9 mouse cellular contexts compared by ENCODE assay signal in the genomic region with DNA sequence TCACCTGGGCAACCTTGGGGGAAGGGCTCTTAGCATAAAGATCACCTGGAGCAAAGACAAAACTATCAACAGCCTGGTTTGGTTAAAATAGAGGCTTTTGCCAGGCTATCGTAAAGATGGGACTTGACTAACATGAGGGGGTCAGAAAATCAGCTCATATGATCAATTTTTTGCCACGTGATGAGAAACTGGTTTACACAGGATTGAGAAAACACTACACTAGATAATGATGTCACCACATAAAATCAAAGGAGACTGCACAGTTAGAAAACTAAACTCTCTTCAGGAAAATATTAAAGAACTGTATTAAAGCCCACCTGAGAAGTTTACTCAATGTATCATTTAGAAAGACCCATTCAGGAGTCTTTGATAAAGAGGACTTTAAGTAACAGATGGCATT. TPM values are rescaled to one million over a fixed set of nuclear protein-coding genes. Genes with fewer than 3 reads are reported as not detected.
A peak's percentile ranks its signal among the peaks of the same experiment; 100 is the strongest.
DNase-seq lines count a peak whose midpoint lies in the region; ATAC-seq and TF ChIP-seq lines count a peak whose summit lies in the region.
"Had no signal": no experiment of that assay in that cellular context is flagged by ENCODE, and none has a peak within 500 bp of the region (broad histone marks: within the 10 kb centered on the region; RNA-seq: fewer than 3 reads in every experiment).

No protein-coding gene starts in this region.

- peak overlapping the region; percentile 72 for H3K4me2 ChIP-seq in kidney, postnatal 0 days (ENCODE audit: low read length)
- peak overlapping the region; percentile 53 for H3K4me2 ChIP-seq in embryonic facial prominence, embryonic 12.5 days (replicated peaks)
- H3K4me2 ChIP-seq in hindbrain, postnatal 0 days (ENCODE audit: low read depth, low read length) = peak overlapping the region; percentile 69
- H3K4me2 ChIP-seq in midbrain, postnatal 0 days (ENCODE audit: low read depth, low read length, poor library complexity, severe bottlenecking) = peak overlapping the region; percentile 67

- DNase-seq in kidney, postnatal 0 days (ENCODE audit: low spot score) = no peak
- DNase-seq in kidney, adult 9 months = no peak
- DNase-seq in hindbrain, postnatal 0 days (ENCODE audit: low spot score) = no peak
- DNase-seq in midbrain, postnatal 0 days (ENCODE audit: low spot score) = no peak
- no peak for DNase-seq in layer of hippocampus, adult 9-11 months
- DNase-seq in thymus, postnatal 14 days = no peak
- no peak for DNase-seq in cerebellum, postnatal 14 days

- H3K36me3 ChIP-seq in kidney, postnatal 0 days (ENCODE audit: insufficient read depth, low read length) = no peaks in the 10 kb centered on the region; the same call in 1 of the 2 replicates
- H3K36me3 ChIP-seq in embryonic facial prominence, embryonic 12.5 days = peaks cover 7% of the 10 kb centered on the region
- H3K36me3 ChIP-seq in hindbrain, postnatal 0 days (ENCODE audit: insufficient read depth, low read length) = no peaks in the 10 kb centered on the region
- no peaks in the 10 kb centered on the region for H3K36me3 ChIP-seq in midbrain, postnatal 0 days (ENCODE audit: insufficient read depth, low read length)

- TF ChIP-seq CTCF in kidney, postnatal 0 days (IDR thresholded peaks at IDR 0.05; ENCODE audit: low read depth) = no peak
- no peak for TF ChIP-seq CTCF in hindbrain, postnatal 0 days (IDR thresholded peaks at IDR 0.05; ENCODE audit: low read depth)
- TF ChIP-seq CTCF in midbrain, postnatal 0 days (IDR thresholded peaks at IDR 0.05) = no peak

- H3K4me3 ChIP-seq in kidney, postnatal 0 days (replicated peaks; ENCODE audit: low read depth, low read length) = peak overlapping the region; percentile 97
- H3K4me3 ChIP-seq in embryonic facial prominence, embryonic 12.5 days = peak overlapping the region; percentile 89
- peak overlapping the region; percentile 58 for H3K4me3 ChIP-seq in hindbrain, postnatal 0 days (ENCODE audit: low read length)
- peak overlapping the region; percentile 60 for H3K4me3 ChIP-seq in midbrain, postnatal 0 days (ENCODE audit: low read depth, low read length)

- peaks cover 8% of the 10 kb centered on the region; the same call in 1 of the 2 replicates for H3K4me1 ChIP-seq in kidney, postnatal 0 days (replicated peaks; ENCODE audit: insufficient read depth, low read length)
- peaks cover 7% of the 10 kb centered on the region; the same call in 1 of the 2 replicates for H3K4me1 ChIP-seq in embryonic facial prominence, embryonic 12.5 days
- H3K4me1 ChIP-seq in hindbrain, postnatal 0 days (ENCODE audit: insufficient read depth, low read length) = peaks cover 8% of the 10 kb centered on the region; the same call in 1 of the 2 replicates
- no peaks in the 10 kb centered on the region; the same call in 1 of the 2 replicates for H3K4me1 ChIP-seq in midbrain, postnatal 0 days (ENCODE audit: insufficient read depth, low read length)

- H3K9me3 ChIP-seq in kidney, postnatal 0 days (replicated peaks; ENCODE audit: low read length) = no peaks in the 10 kb centered on the region
- no peaks in the 10 kb centered on the region for H3K9me3 ChIP-seq in embryonic facial prominence, embryonic 12.5 days
- no peaks in the 10 kb centered on the region for H3K9me3 ChIP-seq in hindbrain, postnatal 0 days (ENCODE audit: low read length)
- H3K9me3 ChIP-seq in midbrain, postnatal 0 days (ENCODE audit: low read length) = no peaks in the 10 kb centered on the region

- no peak for ATAC-seq in kidney, postnatal 0 days (replicated peaks; ENCODE audit: low FRiP score, low read depth)
- ATAC-seq in embryonic facial prominence, embryonic 12.5 days (ENCODE audit: insufficient number of reproducible peaks, insufficient read depth, low FRiP score, low TSS enrichment) = no peak
- no peak for ATAC-seq in hindbrain, postnatal 0 days
- ATAC-seq in midbrain, postnatal 0 days (ENCODE audit: low FRiP score) = no peak

- H3K27me3 ChIP-seq in kidney, postnatal 0 days (ENCODE audit: insufficient read depth, low read length) = no peaks in the 10 kb centered on the region
- H3K27me3 ChIP-seq in embryonic facial prominence, embryonic 12.5 days = no peaks in the 10 kb centered on the region
- no peaks in the 10 kb centered on the region for H3K27me3 ChIP-seq in hindbrain, postnatal 0 days (ENCODE audit: insufficient read depth, low read length)
- no peaks in the 10 kb centered on the region for H3K27me3 ChIP-seq in midbrain, postnatal 0 days (ENCODE audit: insufficient read depth, low read length)

- H3K9ac ChIP-seq in kidney, postnatal 0 days (ENCODE audit: low read depth, low read length) = peak overlapping the region; percentile 94; the same call in 1 of the 2 replicates
- peak overlapping the region; percentile 97; the same call in 1 of the 2 replicates for H3K9ac ChIP-seq in embryonic facial prominence, embryonic 12.5 days
- peak overlapping the region; percentile 89 for H3K9ac ChIP-seq in hindbrain, postnatal 0 days (replicated peaks; ENCODE audit: low read length)
- H3K9ac ChIP-seq in midbrain, postnatal 0 days (replicated peaks; ENCODE audit: low read length, poor library complexity, severe bottlenecking) = peak overlapping the region; percentile 75

- WGBS in kidney, postnatal 0 days = 44% methylated on average over 2 of the region's 2 CpGs
- WGBS in embryonic facial prominence, embryonic 12.5 days = 44% methylated on average over 2 of the region's 2 CpGs
- WGBS in hindbrain, postnatal 0 days = 33% methylated on average over 2 of the region's 2 CpGs
- 28% methylated on average over 2 of the region's 2 CpGs for WGBS in midbrain, postnatal 0 days

- H3K27ac ChIP-seq in kidney, postnatal 0 days = no peak overlapping the region
- no peak overlapping the region for H3K27ac ChIP-seq in embryonic facial prominence, embryonic 12.5 days
- no peak overlapping the region for H3K27ac ChIP-seq in hindbrain, postnatal 0 days
- no peak overlapping the region for H3K27ac ChIP-seq in midbrain, postnatal 0 days (ENCODE audit: low read depth, low read length)

RNA-seq across cellular contexts. Expression of a gene that starts 9.4 kb away (rescaled TPM):
- 51.6 and 57.5 TPM in 2 replicates for polyA plus RNA-seq in kidney, postnatal 0 days (2015; fragmentation: Nextera tagmentation; extraction: Ambion mirVana)
- polyA plus RNA-seq in embryonic facial prominence, embryonic 12.5 days (2016; fragmentation: Nextera tagmentation; extraction: Ambion mirVana) = 50.0 and 52.4 TPM in 2 replicates
- 86.7 and 93.2 TPM in 2 replicates for total RNA-seq in hindbrain, postnatal 0 days (2014; rRNA removed)
- 79.2 and 80.4 TPM in 2 replicates for polyA plus RNA-seq in hindbrain, postnatal 0 days (2015; fragmentation: Nextera tagmentation; extraction: Ambion mirVana)
- total RNA-seq in midbrain, postnatal 0 days (2014; rRNA removed) = 158 TPM in 2 replicates
- polyA plus RNA-seq in midbrain, postnatal 0 days (2015; fragmentation: Nextera tagmentation; extraction: Ambion mirVana) = 83.4 and 89.3 TPM in 2 replicates

RNA-seq across cellular contexts. Expression of a gene that starts 56.0 kb away (rescaled TPM):
- not detected in 2 replicates for polyA plus RNA-seq in kidney, postnatal 0 days (2015; fragmentation: Nextera tagmentation; extraction: Ambion mirVana)
- not detected in 2 replicates for polyA plus RNA-seq in embryonic facial prominence, embryonic 12.5 days (2016; fragmentation: Nextera tagmentation; extraction: Ambion mirVana)
- not detected in 2 replicates for total RNA-seq in hindbrain, postnatal 0 days (2014; rRNA removed)
- not detected in 2 replicates for polyA plus RNA-seq in hindbrain, postnatal 0 days (2015; fragmentation: Nextera tagmentation; extraction: Ambion mirVana)
- not detected in 2 replicates for total RNA-seq in midbrain, postnatal 0 days (2014; rRNA removed)
- polyA plus RNA-seq in midbrain, postnatal 0 days (2015; fragmentation: Nextera tagmentation; extraction: Ambion mirVana) = not detected in 2 replicates
- polyA plus RNA-seq: spleen, adult 2 months had no signal
